ENCODE assay signal across 11 mouse cellular contexts in genomic region chr4:41255564-41256210, GRCm38 (mm10). TPM values are rescaled to one million over a fixed set of nuclear protein-coding genes. Genes with fewer than 3 reads are reported as not detected.
DNase-seq lines count a peak whose midpoint lies in the region; ATAC-seq and TF ChIP-seq lines count a peak whose summit lies in the region.
"Had no signal": no experiment of that assay in that cellular context is flagged by ENCODE, and none has a peak within 500 bp of the region (broad histone marks: within the 10 kb centered on the region; RNA-seq: fewer than 3 reads in every experiment).

No protein-coding gene starts in this region.

- H3K4me1 ChIP-seq in lung, embryonic 16.5 days (replicated peaks; ENCODE audit: control insufficient read depth, insufficient read depth, low read length), result 0 out of 2 replicates have a peak, but pooled peaks cover 3% of the 10 kb centered on the region
- H3K4me1 ChIP-seq in stomach, postnatal 0 days (replicated peaks; ENCODE audit: control insufficient read depth, insufficient read depth), result no peaks in the 10 kb centered on the region; the same call in 1 of the 2 replicates
- no peaks in the 10 kb centered on the region for H3K4me1 ChIP-seq in intestine, embryonic 15.5 days (replicated peaks)

- no peak for TF ChIP-seq CTCF in stomach, postnatal 0 days (IDR thresholded peaks at IDR 0.05; ENCODE audit: low read depth)

- no peak overlapping the region for H3K4me3 ChIP-seq in lung, embryonic 16.5 days (ENCODE audit: low read length)
- H3K4me3 ChIP-seq in stomach, postnatal 0 days (ENCODE audit: low read depth, low read length), result no peak overlapping the region
- H3K4me3 ChIP-seq in intestine, embryonic 15.5 days (replicated peaks), result no peak overlapping the region

- TF ChIP-seq EP300 in stomach, postnatal 0 days (optimal IDR thresholded peaks at IDR 0.05), result no peak

- DNase-seq in lung, postnatal 10 days, result no peak
- peak; percentile 39 for DNase-seq in heart, adult 8-10 months (ENCODE audit: low spot score)
- peak; percentile 33 for DNase-seq in layer of hippocampus, adult 9-11 months
- DNase-seq in stomach, postnatal 0 days (ENCODE audit: low spot score), result no peak
- no peak for DNase-seq in adrenal gland, postnatal 4 days (ENCODE audit: low spot score in 2 of 2)
- DNase-seq in thymus, adult 18-20 months, result no peak
- DNase-seq: adrenal gland, adult 2 months had no signal

- H3K9ac ChIP-seq in lung, embryonic 16.5 days (ENCODE audit: low read length), result no peak overlapping the region
- H3K9ac ChIP-seq in stomach, postnatal 0 days (ENCODE audit: low read length), result no peak overlapping the region
- H3K9ac ChIP-seq in intestine, embryonic 15.5 days, result no peak overlapping the region

- no peak overlapping the region for H3K4me2 ChIP-seq in lung, embryonic 16.5 days (ENCODE audit: low read depth, low read length)
- 0 out of 2 replicates have a peak overlapping the region, but pooled peaks have one; percentile 2 for H3K4me2 ChIP-seq in stomach, postnatal 0 days (replicated peaks; ENCODE audit: low read depth)
- no peak overlapping the region for H3K4me2 ChIP-seq in intestine, embryonic 15.5 days (replicated peaks)

- 80% methylated on average over 12 of the region's 12 CpGs for WGBS in lung, embryonic 16.5 days
- WGBS in stomach, postnatal 0 days, result 68% methylated on average over 12 of the region's 12 CpGs
- 85% methylated on average over 12 of the region's 12 CpGs for WGBS in intestine, embryonic 15.5 days

- ATAC-seq in lung, embryonic 16.5 days (ENCODE audit: low read depth), result no peak
- no peak for ATAC-seq in stomach, postnatal 0 days (ENCODE audit: low FRiP score, low TSS enrichment)
- ATAC-seq in intestine, embryonic 15.5 days, result no peak

- H3K9me3 ChIP-seq in lung, embryonic 16.5 days (ENCODE audit: control insufficient read depth, low read length), result no peaks in the 10 kb centered on the region
- no peaks in the 10 kb centered on the region for H3K9me3 ChIP-seq in stomach, postnatal 0 days (ENCODE audit: control insufficient read depth, low read length)
- H3K9me3 ChIP-seq in intestine, embryonic 15.5 days, result no peaks in the 10 kb centered on the region
- H3K9me3 ChIP-seq: G1E had no signal

- no peaks in the 10 kb centered on the region for H3K27me3 ChIP-seq in lung, embryonic 16.5 days (ENCODE audit: control insufficient read depth, insufficient read depth, low read depth, low read length)
- H3K27me3 ChIP-seq in stomach, postnatal 0 days (ENCODE audit: control insufficient read depth, insufficient read depth, low read length), result no peaks in the 10 kb centered on the region
- no peaks in the 10 kb centered on the region for H3K27me3 ChIP-seq in intestine, embryonic 15.5 days (replicated peaks)

- H3K27ac ChIP-seq in lung, embryonic 16.5 days (ENCODE audit: low read length), result peak overlapping the region; percentile 48; the same call in 1 of the 2 replicates
- H3K27ac ChIP-seq in stomach, postnatal 0 days (replicated peaks), result no peak overlapping the region
- H3K27ac ChIP-seq in intestine, embryonic 15.5 days, result no peak overlapping the region
- H3K27ac ChIP-seq: macrophage had no signal

- 0 out of 2 replicates have a peak, but pooled peaks cover 2% of the 10 kb centered on the region for H3K36me3 ChIP-seq in lung, embryonic 16.5 days (ENCODE audit: control insufficient read depth, insufficient read depth, low read length)
- no peaks in the 10 kb centered on the region for H3K36me3 ChIP-seq in stomach, postnatal 0 days (ENCODE audit: control insufficient read depth, insufficient read depth, low read length)
- H3K36me3 ChIP-seq in intestine, embryonic 15.5 days, result peaks cover under 1% of the 10 kb centered on the region; the same call in 1 of the 2 replicates

RNA-seq across cellular contexts. Expression of gene Ubap2, which starts 19.3 kb away (rescaled TPM):
- 50.1 and 57.0 TPM in 2 replicates for polyA plus RNA-seq in lung, embryonic 16.5 days (2015; fragmentation: Nextera tagmentation; extraction: Ambion mirVana)
- total RNA-seq in heart, adult 8-10 months (2022), result 10 to 100 TPM; 52.5 to 65.4 (median 57.5) TPM
- polyA plus RNA-seq in stomach, postnatal 0 days (2015; fragmentation: Nextera tagmentation; extraction: Ambion mirVana), result 17.9 and 19.5 TPM in 2 replicates
- 50.1 and 52.2 TPM in 2 replicates for polyA plus RNA-seq in intestine, embryonic 15.5 days (2015; fragmentation: Nextera tagmentation; extraction: Ambion mirVana)
- 10 to 100 TPM; 53.6 to 67.0 TPM for total RNA-seq in adrenal gland, postnatal 4 days (2021)

RNA-seq across cellular contexts. Expression of gene Dcaf12, which starts 59.0 kb away (rescaled TPM):
- polyA plus RNA-seq in lung, embryonic 16.5 days (2015; fragmentation: Nextera tagmentation; extraction: Ambion mirVana), result 68.1 and 70.1 TPM in 2 replicates
- total RNA-seq in heart, adult 8-10 months (2022), result 10 to 100 TPM; 22.9 to 35.5 (median 27.7) TPM
- 32.3 and 32.4 TPM in 2 replicates for polyA plus RNA-seq in stomach, postnatal 0 days (2015; fragmentation: Nextera tagmentation; extraction: Ambion mirVana)
- polyA plus RNA-seq in intestine, embryonic 15.5 days (2015; fragmentation: Nextera tagmentation; extraction: Ambion mirVana), result 51.6 and 55.0 TPM in 2 replicates
- total RNA-seq in adrenal gland, postnatal 4 days (2021), result 10 to 100 TPM; 64.3 to 64.9 TPM

Comparison
In these comparisons a context has a peak if more than half of its experiments do, and no peak if none do; other contexts are left out.
1. DNase-seq: peak in heart, adult 8-10 months (single experiment) and layer of hippocampus, adult 9-11 months (single experiment); none in lung, postnatal 10 days (single experiment), stomach, postnatal 0 days (single experiment), adrenal gland, postnatal 4 days (0 of 2) and thymus, adult 18-20 months (0 of 2).